Mouse (Mus musculus) forebrain, embryonic 11.5 days (tissue): ENCODE measurements around the gene Zfp36. TPM values are rescaled to one million over a fixed set of nuclear protein-coding genes. Genes with fewer than 3 reads are reported as not detected.

Experiments
- ATAC-seq: fragments of 200-750 bp; cut with Nextera tagmentation; replicated peaks from 2 replicates; pipeline ENCODE4 v1.8.0; 2017; ENCODE audit warnings: moderate TSS enrichment; ENCODE audit not compliant: low FRiP score
- DNase-seq: peaks from one replicate; pipeline ENCODE4 v3.0.0-alpha.2; 2017; ENCODE audit warnings: low spot score
- H3K27ac ChIP-seq: fragments of 300-500 bp; sonication (generic); 2 replicates; pipeline ENCODE4 v1.5.1; 2014; ENCODE audit warnings: low read depth, low read length
- H3K27me3 ChIP-seq: fragments of 300-500 bp; sonication (generic); 2 replicates; pipeline ENCODE4 v1.6.1; 2014; ENCODE audit warnings: mild to moderate bottlenecking, low read length, mixed read lengths; ENCODE audit not compliant: control insufficient read depth, insufficient read depth
- H3K36me3 ChIP-seq: fragments of 300-500 bp; sonication (generic); 2 replicates; pipeline ENCODE4 v1.6.1; 2014; ENCODE audit warnings: mild to moderate bottlenecking, low read length, moderate library complexity, mixed read lengths; ENCODE audit not compliant: control insufficient read depth, insufficient read depth
- H3K4me1 ChIP-seq: fragments of 300-500 bp; sonication (generic); replicated peaks from 2 replicates; pipeline ENCODE4 v1.6.1; 2014; ENCODE audit warnings: low read length, mixed read lengths; ENCODE audit not compliant: control insufficient read depth, insufficient read depth
- H3K4me2 ChIP-seq: fragments of 300-500 bp; sonication (generic); 2 replicates; pipeline ENCODE4 v1.6.1; 2014; ENCODE audit warnings: low read depth, mild to moderate bottlenecking, low read length, moderate library complexity, mixed read lengths; ENCODE audit not compliant: severe bottlenecking
- H3K4me3 ChIP-seq: fragments of 300-500 bp; sonication (generic); 2 replicates; pipeline ENCODE4 v1.5.1; 2014; ENCODE audit warnings: low read depth, low read length
- H3K9ac ChIP-seq: fragments of 300-500 bp; sonication (generic); 2 replicates; pipeline ENCODE4 v1.6.1; 2014; ENCODE audit warnings: low read length
- H3K9me3 ChIP-seq: fragments of 300-500 bp; sonication (generic); 2 replicates; pipeline ENCODE4 v1.6.1; 2016; ENCODE audit warnings: low read length, mixed read lengths; ENCODE audit not compliant: control insufficient read depth
- WGBS: fragments of 180-500 bp; shearing (Covaris S2); extraction: QIAGEN DNeasy Blood & Tissue Kit; methylation state at CpG from one replicate; pipeline ENCODE4 v1.1.7; 2014; 5-methylcytosine and 5-hydroxymethylcytosine counted together
- polyA plus RNA-seq: library from polyadenylated mRNA; unstranded; fragments of >200 nt; fragmentation: Nextera tagmentation; extraction: Ambion mirVana; gene quantifications from 2 replicates; pipeline ENCODE4 v1.2.1, GENCODE M21; 2014

Zfp36 gene
- polyA plus RNA-seq, 1 experiment from 2014 or later: 5.2 TPM

DNA sequence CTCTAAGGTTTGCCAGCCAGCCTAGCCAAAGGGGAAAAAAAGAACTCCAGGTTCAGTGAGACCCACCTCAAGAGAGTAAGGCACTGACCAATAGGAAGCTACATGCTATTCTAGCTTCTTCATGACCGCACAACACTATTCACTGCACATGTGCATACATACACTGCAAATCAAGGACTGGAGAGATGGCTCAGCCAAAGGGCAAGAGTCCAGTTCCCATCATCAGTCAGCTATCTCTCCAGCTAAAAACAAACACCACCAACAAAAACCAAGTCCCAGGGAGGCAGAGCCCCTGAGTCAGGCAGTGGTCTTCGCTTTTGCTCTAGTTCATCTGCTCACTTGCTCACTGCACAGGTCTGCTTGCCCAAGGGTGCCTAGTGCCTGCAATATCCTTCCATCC, 51.8 kb downstream of the Zfp36 start:
- DNase-seq: no peak
- Histone ChIP-seq H3K27me3 (no peaks in the 10 kb centered on the region), H3K27ac (no peak overlapping the region), H3K4me2 (no peak overlapping the region), H3K9ac (no peak overlapping the region), H3K36me3 (peaks cover 9% of the 10 kb centered on the region; the same call in 1 of the 2 replicates), H3K4me3 (no peak overlapping the region), H3K9me3 (no peaks in the 10 kb centered on the region), H3K4me1 (no peaks in the 10 kb centered on the region)
- ATAC-seq: no peak
- 95% methylated on average over 2 of the region's 2 CpGs for WGBS

Other genes with a start within 250 kb of the Zfp36 start
- gene Fbl, start 210.5 kb downstream of the Zfp36 start, polyA plus RNA-seq: 39.5 and 42.9 TPM in 2 replicates
- 17.0 and 18.2 TPM in 2 replicates for gene Dyrk1b, start 200.8 kb downstream of the Zfp36 start, polyA plus RNA-seq
- 12.6 and 16.1 TPM in 2 replicates for gene Eid2, start 112.4 kb downstream of the Zfp36 start, polyA plus RNA-seq
- gene Eid2b, start 102.5 kb downstream of the Zfp36 start, polyA plus RNA-seq: 15.4 and 17.3 TPM in 2 replicates
- 0.24 TPM in 1 of 2 replicates, not detected in the other for gene Selenov, start 89.1 kb downstream of the Zfp36 start, polyA plus RNA-seq
- 43.6 and 50.5 TPM in 2 replicates for gene Dll3, start 78.0 kb downstream of the Zfp36 start, polyA plus RNA-seq
- gene Timm50, start 68.2 kb downstream of the Zfp36 start, polyA plus RNA-seq: 222 and 235 TPM in 2 replicates
- gene Supt5, start 41.5 kb downstream of the Zfp36 start, polyA plus RNA-seq: 97.2 and 104 TPM in 2 replicates
- 727 and 782 TPM in 2 replicates for gene Rps16, start 29.6 kb downstream of the Zfp36 start, polyA plus RNA-seq
- gene Plekhg2, start 7.7 kb downstream of the Zfp36 start, polyA plus RNA-seq: 81.2 and 81.3 TPM in 2 replicates
- gene Med29, start 12.5 kb upstream of the Zfp36 start, polyA plus RNA-seq: 40.1 and 46.1 TPM in 2 replicates
- 82.0 and 82.9 TPM in 2 replicates for gene Paf1, start 12.7 kb upstream of the Zfp36 start, polyA plus RNA-seq
- 4.0 and 4.9 TPM in 2 replicates for gene Gmfg, start 57.2 kb upstream of the Zfp36 start, polyA plus RNA-seq
- 6.1 and 8.2 TPM in 2 replicates for gene Lrfn1, start 71.7 kb upstream of the Zfp36 start, polyA plus RNA-seq
- gene Ifnl2, start 130.2 kb upstream of the Zfp36 start, polyA plus RNA-seq: not detected in 2 replicates
- gene Ifnl3, start 142.6 kb upstream of the Zfp36 start, polyA plus RNA-seq: not detected in 2 replicates
- gene Sycn, start 160.6 kb upstream of the Zfp36 start, polyA plus RNA-seq: not detected in 2 replicates
- not detected in 2 replicates for gene Nccrp1, start 167.0 kb upstream of the Zfp36 start, polyA plus RNA-seq
- 40.7 and 41.1 TPM in 2 replicates for gene Samd4b, start 217.9 kb upstream of the Zfp36 start, polyA plus RNA-seq
- 50.7 and 56.2 TPM in 2 replicates for gene Pak4, start 217.9 kb upstream of the Zfp36 start, polyA plus RNA-seq